Mouse (Mus musculus) cortical plate, adult 2 months (tissue): ENCODE results near the gene Sorbs2.

ENCODE experiments used
- CTCF ChIP-seq: fragments of 200-500 bp; IDR thresholded peaks from 2 replicates; pipeline ENCODE4 v1.5.1; 2011; ENCODE audit warnings: mild to moderate bottlenecking, control low read depth, low read length; ENCODE audit not compliant: insufficient read depth; ENCODE audit errors: extremely low read depth
- POLR2A ChIP-seq: fragments of 200-500 bp; IDR thresholded peaks from 2 replicates; pipeline ENCODE4 v1.6.1; 2011; ENCODE audit warnings: mild to moderate bottlenecking, low read length, control low read depth; ENCODE audit not compliant: insufficient read depth; ENCODE audit errors: extremely low read depth

DNA sequence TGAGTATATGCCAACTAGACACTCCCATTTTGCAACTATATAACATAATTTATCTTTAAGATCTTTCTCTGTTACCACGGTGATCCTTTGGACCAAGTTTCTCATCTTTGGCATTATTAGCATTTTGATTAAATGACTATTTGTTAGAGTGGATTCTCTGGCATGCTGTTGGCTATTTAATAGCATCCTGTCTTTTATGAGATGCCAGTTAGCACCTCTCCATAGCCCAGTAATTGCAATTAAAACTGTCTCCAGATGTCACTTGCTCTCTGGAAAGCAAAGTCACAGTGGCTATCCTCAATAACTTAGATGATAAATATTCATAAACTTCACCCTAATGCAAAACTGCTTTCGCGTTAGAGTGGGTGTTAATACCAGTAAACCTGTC is 170.3 kb downstream of the Sorbs2 start:
- TF ChIP-seq CTCF, result no peak
- TF ChIP-seq POLR2A, result no peak
